Mouse (Mus musculus): ENCODE results near the gene Rapgef2.

The Rapgef2 gene

DNA sequence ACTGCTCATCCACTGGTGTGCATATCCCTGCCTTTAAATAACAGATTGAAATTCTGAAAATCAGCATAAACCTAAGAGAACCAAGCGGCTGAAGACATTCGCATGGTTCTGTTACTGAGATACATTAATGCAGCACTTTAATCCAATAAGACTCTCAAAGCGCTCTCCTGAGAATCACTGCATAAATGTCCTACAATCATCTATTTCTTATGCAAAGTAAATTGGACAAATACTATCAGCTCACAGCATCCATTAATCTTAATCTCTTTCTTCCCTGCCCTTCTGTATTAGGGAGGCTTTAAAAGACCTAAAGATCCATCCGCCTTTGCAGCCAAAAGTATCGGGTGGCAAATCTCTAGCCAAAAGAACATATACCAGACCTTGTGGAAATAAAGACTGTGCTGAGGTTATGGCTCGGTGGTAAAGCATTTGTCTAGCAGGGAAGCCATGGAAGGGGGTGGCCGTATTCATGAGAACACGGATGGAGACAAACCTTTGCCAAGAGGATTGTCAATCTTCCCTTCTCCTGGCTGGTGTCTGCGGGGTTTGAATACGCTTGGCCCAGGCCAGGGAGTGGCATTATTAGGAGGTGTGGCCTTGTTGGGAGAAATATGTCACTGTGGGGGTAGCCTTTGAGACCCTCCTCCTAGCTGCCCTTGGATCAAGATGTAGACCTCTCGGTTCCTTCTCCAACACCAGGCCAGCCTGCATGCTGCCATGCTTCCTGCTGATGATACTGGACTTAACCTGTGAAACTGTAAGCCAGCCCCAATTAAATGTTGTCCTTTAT lies 10.3 kb downstream of the Rapgef2 start:
- no peak for DNase-seq

DNA sequence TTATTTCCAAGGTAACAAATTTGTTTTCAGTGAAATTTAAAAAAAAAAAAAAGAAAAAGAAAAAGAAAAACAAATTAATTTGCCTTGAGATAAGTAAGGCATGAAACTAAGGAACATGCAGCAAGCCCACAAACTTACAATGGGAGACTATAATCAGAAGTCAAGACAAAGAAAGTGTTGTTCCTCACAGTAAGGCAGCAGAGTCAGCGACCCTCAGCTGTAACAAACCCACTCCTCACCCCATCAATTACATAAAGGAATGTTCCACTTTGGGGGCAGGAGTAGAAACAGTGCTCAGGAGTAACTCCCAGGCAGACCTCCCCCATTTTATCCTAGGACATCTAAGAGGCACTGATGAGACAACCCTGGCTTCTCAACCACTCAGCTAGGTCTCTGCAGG lies 13.0 kb downstream of the Rapgef2 start:
- DNase-seq, result no peak

DNA sequence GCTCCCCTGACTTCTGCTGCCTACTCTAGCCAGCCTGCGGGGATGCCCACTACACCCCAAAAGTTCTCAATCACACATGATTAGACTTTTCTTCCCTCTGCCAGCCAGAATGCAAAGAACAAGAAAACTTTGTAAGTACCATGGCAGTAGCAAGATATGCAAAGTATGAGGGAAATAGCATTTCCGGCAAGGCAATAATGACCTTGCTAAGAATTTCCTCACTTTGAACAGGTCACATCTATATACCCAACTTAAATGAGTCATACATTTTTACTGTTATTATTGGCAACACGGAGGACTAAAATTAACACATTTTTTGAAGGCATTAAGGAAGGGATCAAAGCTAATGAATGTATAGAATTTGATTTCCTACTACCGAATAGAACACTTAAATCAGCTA lies 13.4 kb downstream of the Rapgef2 start:
- DNase-seq, result no peak

DNA sequence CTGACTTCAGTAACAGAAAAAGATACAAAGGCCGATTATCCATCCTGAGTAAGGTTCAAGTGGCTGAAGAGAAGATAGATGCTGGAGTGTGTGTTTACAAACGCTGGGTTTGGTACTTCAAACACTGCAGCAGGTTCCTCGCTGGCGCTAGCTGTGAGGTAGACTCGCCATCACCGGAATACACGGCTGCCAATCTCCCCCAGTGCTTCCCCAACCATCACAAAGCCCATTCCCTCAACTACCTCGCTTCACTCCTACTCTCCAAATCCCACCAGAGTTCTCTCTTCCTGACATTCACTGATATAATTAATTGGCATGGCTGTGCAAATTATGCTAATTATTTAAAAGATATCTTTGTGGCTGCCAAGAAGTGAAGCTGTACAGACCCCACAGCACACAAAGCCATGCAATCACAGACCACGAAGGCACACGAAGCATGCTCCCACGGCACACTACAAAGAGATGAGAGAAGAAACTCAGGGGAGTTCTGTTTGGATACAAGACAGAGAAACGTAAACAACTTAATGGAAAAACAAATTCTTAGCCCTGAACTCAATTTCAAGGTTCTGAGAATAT lies 15.2 kb downstream of the Rapgef2 start:
- no peak for DNase-seq

DNA sequence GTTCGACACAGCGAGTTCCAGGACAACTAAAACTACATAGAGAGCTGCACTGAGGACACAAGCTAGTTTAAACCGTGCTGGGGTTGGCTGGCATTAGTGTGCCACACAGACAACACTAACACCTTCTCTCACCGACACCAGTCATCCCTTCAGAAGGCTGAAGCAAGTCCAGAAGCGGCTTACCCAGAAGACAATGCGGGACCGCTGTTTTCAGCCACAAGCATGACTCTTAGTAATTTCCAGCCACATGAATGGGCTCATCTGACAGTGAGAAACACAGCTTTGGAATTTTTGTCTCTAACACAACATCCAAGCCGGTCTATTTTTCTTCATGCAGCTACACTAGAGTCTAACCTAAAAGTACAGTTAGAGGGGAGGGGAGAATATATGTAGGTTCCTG lies 16.4 kb downstream of the Rapgef2 start:
- DNase-seq, result no peak

DNA sequence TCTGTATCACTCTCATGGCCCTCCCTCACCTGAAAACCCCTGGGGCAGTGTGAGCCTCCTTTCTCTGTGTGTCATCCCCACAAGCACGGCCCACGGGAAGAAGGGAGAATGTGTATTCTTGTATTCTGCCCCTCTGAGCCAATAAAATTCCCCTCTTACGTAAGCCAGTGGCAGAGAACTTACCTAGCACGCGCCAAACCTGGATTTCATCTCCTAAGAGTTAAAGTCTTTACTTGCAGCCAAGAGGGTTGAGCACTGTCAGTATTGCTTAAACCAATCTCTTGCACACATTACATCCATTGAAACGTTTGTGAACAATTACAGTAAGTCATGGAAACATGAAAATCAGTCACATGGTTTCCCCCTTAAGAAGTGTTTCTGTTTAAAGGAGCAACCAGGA lies 19.3 kb downstream of the Rapgef2 start:
- no peak for DNase-seq

DNA sequence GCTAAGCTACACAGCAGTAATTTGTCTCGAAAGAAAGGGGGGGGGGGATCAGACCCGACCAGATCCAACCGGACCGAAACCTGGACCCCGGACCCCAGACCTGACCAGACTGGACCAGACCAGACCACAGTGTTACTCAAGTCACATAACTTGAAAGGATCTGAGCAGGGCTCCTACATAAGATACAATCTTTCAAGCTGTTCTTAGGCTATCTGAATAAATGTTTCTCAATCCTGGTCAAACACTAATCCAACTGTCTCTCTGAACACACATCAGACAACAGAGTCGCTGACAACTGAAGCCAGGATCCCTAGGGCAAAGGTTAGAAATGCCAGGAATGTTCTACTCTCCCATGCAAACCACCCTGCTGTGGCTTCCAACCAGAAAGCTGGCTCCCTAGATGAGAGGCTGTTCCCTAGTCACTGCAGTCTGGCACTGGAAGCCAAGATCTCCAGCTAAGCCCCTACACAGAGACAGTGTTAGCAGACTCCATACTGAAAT lies 24.5 kb downstream of the Rapgef2 start:
- peak; percentile 71 to 90 for DNase-seq

DNA sequence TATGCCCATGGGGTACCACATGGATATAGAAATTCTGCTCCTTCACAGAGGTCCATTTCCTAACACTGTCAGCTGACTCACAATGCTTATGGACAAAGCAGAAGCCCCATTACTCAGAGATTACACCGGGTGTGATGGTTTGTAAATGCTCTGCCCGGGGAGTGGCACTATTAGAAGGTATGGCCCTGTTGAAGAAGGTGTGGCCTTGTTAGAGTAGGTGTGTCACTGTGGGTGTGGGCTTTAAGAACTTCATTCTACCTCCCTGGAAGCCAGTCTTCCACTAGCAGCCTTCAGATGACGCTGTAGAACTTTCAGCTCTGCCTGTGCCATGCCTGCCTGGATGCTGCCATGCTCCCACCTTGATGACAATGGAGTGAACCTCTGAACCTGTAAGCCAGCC lies 32.3 kb downstream of the Rapgef2 start:
- no peak for DNase-seq

DNA sequence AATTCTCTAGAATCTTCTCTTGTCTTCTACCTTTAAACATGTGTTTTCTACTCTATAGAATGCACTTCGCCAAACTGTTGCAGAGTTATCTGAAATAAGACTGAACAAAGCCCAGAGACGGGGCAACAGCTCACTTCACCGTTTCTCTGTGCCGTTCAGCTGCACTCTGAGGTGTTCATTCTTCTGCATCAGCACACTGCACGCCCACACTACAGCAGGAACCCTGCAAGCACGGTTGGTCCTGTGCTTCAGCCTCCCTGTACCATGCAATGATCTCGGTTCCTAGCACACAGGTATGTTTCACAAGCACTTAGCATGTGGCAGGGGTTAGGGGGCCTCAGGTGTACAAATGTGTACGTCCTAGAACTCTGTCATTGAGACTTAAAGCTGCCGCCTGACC lies 32.9 kb downstream of the Rapgef2 start:
- DNase-seq, result no peak

DNA sequence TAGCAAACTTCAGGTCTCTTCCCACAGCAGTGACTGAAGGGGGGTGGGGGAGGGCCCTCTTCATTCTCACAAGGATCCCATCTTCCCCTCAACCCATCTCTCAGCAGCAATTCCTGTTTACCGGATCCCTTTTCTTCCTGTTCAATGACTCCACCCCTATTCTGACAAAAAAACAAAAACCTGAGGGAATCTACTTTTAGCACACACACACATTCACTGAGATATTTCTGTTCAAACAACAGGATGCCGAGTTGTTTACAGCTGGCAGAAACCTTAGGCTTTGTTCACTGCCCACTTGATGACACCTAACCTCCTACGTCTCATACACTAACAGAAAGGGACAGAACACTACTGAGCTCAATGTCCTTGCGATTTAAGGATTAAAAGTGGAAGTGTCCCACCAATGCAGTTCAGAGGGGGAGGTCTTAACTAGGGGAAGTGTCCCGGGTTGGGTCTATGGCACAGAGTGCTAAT lies 33.4 kb downstream of the Rapgef2 start:
- DNase-seq, result peak; percentile 51 to 58

DNA sequence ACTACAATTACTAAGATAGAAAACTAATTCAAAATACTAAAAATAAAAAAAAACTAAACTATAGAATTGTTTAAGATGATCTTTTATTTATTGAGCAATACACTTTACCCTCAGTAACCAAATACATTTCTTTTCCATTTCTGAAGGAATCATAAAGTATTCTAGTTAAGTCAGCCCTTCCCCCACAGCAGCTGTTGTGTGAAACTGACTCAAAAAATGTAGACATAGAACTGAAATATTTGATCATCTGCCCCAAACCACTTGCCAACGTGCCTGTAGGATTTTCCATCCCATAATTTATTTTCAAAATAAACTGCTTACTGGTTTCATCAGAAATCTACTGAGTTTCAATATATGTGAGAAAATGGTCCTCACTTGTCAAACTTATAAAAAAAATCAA lies 36.4 kb downstream of the Rapgef2 start:
- no peak for DNase-seq

DNA sequence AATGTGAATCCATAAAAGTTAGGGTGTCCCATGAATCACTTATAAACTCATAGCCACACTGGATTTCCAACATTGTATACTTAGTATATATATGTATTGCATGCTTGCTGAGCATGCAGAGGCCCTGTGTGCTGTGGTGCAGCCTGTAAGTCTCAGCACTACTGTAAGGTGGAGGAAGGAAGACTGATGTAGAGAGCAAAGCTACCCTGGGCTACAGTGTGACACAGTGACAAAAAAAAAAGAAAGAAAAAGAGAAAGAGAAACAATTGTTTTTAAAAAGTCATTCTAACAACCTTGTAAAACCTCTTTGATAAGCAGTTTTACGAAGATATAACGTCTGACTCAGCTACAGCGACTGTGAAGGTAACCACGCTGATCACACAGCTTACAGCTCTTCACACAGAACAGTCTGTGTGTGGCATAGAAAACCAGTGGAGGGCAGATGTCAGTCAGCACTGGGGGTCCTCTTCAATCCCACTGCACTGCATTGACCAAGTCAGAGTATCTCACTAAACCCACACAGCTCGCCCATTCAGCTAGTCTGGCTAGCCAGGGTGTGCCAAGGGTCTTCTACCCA lies 37.6 kb downstream of the Rapgef2 start:
- DNase-seq, result no peak

DNA sequence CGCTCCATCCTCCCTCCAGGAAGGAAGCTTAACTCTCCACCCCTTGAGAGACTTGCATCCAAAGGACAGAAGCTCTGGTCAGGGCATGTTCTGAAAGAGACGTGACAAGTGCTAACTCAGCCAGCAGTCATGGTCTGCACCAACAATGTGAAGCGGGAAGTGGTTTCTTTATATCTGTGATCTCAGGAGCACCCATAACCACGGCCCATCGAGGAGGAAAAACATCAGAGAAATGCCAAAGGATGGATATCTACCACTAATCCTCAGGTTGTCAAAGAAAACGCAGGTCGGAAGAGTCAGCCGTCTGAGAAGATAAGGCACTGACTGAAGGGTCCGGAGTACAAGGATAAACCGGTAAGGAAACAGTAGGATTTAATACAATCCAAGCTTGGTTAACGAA lies 38.1 kb downstream of the Rapgef2 start:
- no peak for DNase-seq

DNA sequence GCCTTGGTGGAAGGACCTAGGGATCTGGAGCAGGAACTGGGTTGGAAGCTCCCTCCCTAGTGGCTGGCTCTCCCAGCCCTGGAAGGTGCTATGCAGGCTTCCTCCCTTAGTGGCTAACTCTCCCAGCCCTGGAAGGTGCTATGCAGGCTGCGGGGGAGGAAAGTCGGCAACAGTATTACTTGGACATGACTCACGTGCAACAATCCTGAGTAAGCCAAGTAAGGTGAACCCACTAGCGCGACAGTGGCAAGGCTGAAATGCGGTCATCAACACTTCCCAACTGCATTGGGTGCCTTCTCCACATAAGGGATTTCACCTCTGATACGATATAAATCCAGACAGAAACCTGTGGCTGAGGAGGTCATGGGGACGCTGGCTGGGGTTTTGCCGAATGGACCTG lies 42.0 kb downstream of the Rapgef2 start:
- no peak for DNase-seq

DNA sequence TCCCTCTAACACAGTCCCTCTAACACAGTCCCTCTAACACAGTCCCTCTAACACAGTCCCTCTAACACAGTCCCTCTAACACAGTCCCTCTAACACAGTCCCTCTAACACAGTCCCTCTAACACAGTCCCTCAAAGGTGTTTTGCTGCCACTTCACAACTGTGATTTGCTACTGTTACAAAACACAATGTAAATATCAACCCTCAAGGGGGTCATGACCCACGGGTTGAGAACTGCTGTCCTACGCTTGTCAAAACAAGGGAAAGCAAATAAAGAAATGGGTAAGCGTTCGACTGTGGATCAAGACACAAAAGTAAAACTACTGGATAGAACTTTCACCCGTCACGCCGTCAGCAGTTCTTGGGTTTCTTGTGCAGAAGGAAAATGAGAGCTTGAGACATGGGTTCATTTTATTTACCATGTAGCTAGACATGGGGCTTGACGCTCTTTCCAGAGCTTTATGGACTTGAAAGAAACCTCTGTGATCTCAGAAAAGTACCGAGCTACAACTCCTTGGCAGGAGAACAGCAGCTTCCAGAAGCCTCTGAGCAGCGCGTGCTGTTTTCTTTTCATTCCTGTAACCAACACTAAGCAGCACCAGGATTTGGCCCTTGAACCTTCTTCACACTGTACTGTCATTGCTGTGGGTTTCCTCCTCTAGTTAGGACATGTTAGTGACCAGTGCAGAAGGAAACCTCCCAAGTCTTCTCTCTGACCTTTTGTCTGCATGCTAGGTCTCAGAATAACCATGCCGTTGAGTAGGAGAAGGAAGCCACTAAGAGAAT lies 43.2 kb downstream of the Rapgef2 start:
- peak; percentile 50 to 60 for DNase-seq

DNA sequence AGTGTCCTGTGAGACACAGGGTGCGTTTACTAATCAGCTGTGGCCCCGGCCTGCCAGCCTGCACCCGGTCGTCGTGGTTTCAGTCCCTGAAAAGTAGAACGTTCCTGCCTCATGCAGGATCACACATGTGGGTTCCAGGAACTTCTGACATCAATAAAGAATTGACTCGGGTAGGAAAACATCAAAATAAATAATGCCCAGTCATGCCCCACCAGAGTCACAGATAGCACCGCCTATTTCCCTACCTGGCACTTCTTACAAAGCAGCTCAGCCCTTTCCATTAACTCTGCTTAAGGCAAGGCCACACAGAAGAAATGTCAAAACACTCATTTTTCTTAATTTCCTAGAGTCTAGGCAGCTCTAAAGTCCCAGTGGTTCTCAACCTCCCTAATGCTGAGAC lies 44.0 kb downstream of the Rapgef2 start:
- DNase-seq, result no peak

DNA sequence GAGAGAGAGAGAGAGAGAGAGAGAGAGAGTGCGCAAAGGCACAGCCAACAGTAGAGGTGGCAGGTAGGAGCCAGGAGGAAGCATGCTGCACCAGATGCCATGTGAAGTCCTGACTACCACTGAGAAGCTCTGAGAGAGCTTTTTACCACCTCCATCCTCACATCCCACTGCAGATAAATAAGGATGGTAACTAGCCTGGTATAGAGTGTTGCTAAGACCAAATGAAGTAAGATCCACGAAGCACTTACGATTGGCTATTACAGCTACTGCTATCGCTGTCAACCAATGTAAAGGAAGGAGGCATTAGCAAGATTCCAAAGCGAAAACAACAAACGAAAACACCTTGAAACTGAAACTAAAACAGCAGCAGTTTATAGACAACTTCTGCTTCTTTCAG lies 47.3 kb downstream of the Rapgef2 start:
- DNase-seq, result no peak

DNA sequence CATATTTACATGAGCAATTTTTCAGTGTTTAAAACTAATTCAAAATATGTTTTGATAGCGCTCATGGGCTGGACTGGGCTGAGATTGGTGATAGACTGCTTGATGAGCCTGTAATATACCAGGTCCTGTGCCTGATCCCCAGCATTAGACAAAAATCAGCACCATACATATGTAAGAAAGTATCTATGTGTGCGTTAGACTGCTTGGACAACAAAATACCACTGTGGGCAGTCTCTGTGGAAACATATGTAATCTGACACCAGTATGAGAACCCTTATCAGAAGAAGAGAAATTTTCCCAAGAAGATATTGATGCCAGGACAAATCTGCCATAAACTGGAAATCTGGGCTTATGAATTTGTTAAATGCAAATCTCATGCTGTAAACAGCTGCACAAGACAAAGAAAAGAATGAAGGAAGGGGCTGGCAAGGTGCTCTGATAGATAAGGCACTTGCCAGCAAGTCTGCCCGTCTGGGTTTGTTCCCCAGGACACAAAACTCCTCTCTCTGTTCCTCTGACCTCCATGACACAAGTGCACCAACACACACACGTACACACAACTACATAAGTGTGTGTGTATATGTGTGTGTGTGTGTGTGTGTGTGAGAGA lies 47.8 kb downstream of the Rapgef2 start:
- no peak for DNase-seq

DNA sequence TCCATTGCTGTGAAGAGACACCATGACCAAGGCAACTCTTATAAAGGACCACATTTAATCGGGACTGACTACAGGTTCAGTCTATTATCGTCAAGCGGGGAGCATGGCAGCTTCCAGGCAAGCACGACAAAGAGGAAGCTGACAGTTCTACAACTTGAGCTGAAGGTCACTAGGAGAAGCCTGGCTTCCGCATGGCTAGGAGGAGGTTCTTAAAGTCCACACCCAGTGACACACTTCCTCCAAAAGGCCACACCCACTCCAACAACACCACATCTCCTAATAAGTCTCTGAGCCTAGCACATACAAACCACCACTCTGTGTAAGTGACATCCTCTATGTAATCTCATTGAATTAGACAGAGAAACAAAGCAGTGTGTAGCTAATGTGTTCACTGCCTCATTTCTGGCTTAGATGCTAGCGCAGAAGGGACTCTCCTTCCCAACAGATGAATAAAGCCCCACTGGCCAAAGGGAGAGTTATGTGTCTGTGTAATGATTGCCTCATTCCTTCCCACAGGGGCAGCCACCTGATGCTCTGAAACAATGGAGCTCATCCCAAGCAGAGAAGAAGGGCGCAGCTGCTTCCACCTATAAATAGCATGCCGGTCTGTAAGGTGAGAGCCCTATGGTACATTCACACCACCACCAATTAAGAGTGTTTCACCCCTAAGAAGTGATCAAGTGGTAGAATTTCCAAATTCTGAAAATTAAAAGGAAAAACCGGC lies 48.5 kb downstream of the Rapgef2 start:
- DNase-seq, result peak in 1 of 2 experiments; percentile 21

DNA sequence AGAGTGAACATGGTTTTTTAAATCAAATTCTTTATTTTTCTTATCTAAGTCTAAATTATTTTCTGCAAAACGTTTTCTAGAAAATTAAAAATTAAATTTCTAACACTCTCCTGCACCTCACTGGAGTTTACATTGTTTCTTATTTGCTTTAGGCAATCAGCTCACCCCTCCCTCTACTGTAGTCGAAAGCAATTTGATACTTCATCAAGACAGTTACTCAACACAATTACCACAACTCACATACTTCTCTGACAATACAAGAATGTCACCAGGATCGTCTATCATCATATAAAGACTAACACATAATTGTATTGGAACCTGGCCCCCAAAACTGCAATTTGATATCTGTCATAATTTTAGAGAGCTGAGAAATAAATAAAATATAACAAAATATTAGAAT lies 51.8 kb downstream of the Rapgef2 start:
- no peak for DNase-seq

DNA sequence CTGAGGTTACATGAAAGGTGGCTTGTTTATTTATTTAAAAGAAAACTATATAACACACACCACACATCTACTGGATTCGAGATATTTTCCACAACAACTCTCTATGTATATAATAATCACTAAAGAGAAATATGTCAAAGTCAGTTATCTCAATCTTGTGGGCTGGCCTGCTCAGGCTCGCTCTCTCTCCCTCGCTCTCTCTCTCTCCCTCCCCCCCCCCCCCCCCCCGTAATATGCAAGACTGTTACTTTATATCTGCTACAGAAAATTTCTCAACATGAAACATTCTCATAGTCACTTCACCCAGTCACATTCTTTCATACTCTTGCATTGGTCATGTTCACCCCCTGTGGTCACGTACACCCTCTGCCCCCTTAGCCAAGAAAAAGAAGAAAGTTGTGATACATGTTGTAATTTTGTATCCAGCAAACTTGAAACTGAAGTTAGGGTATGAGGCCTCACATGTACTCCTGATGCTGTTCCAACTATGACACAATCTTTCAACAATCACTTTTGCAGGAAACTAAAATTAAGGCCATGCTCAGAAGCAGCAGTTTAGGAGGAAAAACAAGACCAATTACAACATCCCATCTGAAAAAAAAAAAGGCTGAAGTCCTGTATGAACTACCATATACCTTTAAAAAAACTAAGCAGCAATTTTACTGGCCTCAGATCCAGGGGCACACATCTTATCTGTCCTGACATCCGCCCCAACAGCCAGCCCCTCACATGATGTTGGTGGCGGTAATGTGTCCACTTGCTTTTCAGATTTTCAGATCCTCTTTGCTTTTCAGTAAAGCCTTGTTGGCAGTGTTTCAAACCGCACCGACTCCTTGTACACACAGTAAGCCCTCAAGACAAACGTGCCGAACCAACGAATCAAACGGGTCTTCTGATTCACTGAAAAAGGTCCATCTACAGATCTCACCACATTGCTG lies 52.6 kb downstream of the Rapgef2 start:
- DNase-seq, result no peak
